Mouse (Mus musculus): ENCODE measurements around the gene St6gal1.

The St6gal1 gene

GRCm38 (mm10) chr16:23250556-23251444 is 26.3 kb downstream of the St6gal1 start:
- DNase-seq (ENCODE audit: low read depth, low spot score), result no peak

- no peak for DNase-seq (ENCODE audit: low read depth, low spot score)
Observed at GRCm38 (mm10) chr16:23251445-23251773, 26.9 kb downstream of the St6gal1 start.

GRCm38 (mm10) chr16:23253620-23254019 is 29.1 kb downstream of the St6gal1 start:
- no peak for DNase-seq (ENCODE audit: low read depth, low spot score)

- no peak for DNase-seq (ENCODE audit: low read depth, low spot score)
Observed at GRCm38 (mm10) chr16:23254062-23254461, 29.5 kb downstream of the St6gal1 start.

- DNase-seq (ENCODE audit: low read depth, low spot score), result no peak
Observed at GRCm38 (mm10) chr16:23256638-23257037, 32.1 kb downstream of the St6gal1 start.

GRCm38 (mm10) chr16:23258429-23258822 is 33.9 kb downstream of the St6gal1 start:
- DNase-seq (ENCODE audit: low read depth, low spot score), result no peak

- no peak for DNase-seq (ENCODE audit: low read depth, low spot score)
Observed at GRCm38 (mm10) chr16:23258823-23259457, 34.4 kb downstream of the St6gal1 start.

GRCm38 (mm10) chr16:23259580-23259979 is 35.0 kb downstream of the St6gal1 start:
- no peak for DNase-seq (ENCODE audit: low read depth, low spot score)

GRCm38 (mm10) chr16:23262131-23262768 is 37.7 kb downstream of the St6gal1 start:
- DNase-seq (ENCODE audit: low read depth, low spot score), result peak; percentile 28

GRCm38 (mm10) chr16:23262846-23263245 is 38.3 kb downstream of the St6gal1 start:
- no peak for DNase-seq (ENCODE audit: low read depth, low spot score)

- no peak for DNase-seq (ENCODE audit: low read depth, low spot score)
Observed at GRCm38 (mm10) chr16:23264999-23265398, 40.5 kb downstream of the St6gal1 start.

GRCm38 (mm10) chr16:23265481-23265880 is 40.9 kb downstream of the St6gal1 start:
- no peak for DNase-seq (ENCODE audit: low read depth, low spot score)

- DNase-seq (ENCODE audit: low read depth, low spot score), result no peak
Observed at GRCm38 (mm10) chr16:23266293-23266692, 41.8 kb downstream of the St6gal1 start.

- DNase-seq (ENCODE audit: low read depth, low spot score), result no peak
Observed at GRCm38 (mm10) chr16:23266896-23267295, 42.4 kb downstream of the St6gal1 start.

GRCm38 (mm10) chr16:23268231-23268630 is 43.7 kb downstream of the St6gal1 start:
- DNase-seq (ENCODE audit: low read depth, low spot score), result no peak

- DNase-seq (ENCODE audit: low read depth, low spot score), result no peak
Observed at GRCm38 (mm10) chr16:23269056-23269983, 44.8 kb downstream of the St6gal1 start.

- peak; percentile 42 for DNase-seq (ENCODE audit: low read depth, low spot score)
Observed at GRCm38 (mm10) chr16:23269984-23270912, 45.7 kb downstream of the St6gal1 start.

GRCm38 (mm10) chr16:23270913-23271253 is 46.3 kb downstream of the St6gal1 start:
- DNase-seq (ENCODE audit: low read depth, low spot score), result no peak

GRCm38 (mm10) chr16:23271746-23272520 is 47.4 kb downstream of the St6gal1 start:
- no peak for DNase-seq (ENCODE audit: low read depth, low spot score)
